Mouse (Mus musculus): Measurements from ENCODE around the gene Map4k3.
"Not testable (repeated sequence)": the region's sequence is repeated elsewhere in the genome, so short reads cannot be mapped to it uniquely, and the experiment has no call there.

The Map4k3 gene

GRCm38 (mm10) chr17:80728062-80728858 lies at the start of gene Map4k3:
TSS of gene Map4k3 (minus strand) at chr17:80728485.
- peak; percentile 68 for DNase-seq (ENCODE audit: low spot score)

DNA sequence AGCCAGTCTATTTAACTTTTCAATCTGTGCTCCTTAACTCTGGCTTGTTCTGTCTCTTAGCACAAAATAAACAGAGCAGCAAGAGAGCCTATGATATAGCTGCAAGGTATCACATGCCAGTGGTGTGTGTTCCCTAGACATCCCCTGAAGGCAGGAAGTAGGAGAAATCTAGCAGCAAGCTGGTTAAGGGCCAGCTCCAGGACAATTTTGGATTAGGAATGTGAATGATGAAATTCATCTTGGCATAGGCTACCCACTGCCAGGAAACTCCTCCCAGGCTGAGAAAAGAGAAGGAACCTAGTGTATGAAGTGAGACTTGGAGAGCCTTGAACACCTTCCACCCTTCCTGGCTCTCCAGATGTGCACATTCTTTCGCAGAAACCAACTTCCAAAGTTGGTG lies 49.3 kb upstream of the Map4k3 start:
- no peak for DNase-seq (ENCODE audit: low spot score)

DNA sequence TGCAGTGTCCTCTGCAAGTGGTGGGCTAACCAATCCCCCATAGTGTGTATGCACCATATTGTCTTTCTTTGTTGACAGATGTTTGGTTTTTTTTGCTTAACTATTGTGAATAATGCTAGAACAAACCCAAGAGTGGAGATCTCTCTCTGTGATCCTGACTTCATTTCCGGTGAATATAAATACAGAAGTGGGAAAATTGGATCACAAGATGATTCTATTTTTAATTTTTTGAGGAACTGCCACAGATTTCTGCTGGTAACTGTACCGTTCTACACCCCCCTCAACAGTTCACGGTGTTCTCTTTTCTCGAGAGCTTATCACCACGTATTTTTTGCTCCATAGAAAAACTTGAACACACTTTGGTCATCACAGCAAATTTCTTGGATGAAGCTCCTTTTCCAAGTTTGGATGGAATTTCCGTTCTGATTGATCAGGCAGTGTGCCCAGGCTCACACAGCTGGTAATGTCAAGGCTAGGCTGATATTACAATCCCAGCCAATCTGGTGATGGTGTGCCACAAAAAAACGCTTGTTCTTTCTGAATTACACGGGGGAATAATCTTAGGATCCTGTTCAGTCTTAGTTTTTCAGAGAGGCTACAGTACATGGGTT lies 47.0 kb upstream of the Map4k3 start:
- no peak for DNase-seq (ENCODE audit: low spot score)

- peak; percentile 76 for DNase-seq (ENCODE audit: low spot score)
These were observed 44.5 kb upstream of the Map4k3 start for GRCm38 (mm10) chr17:80772545-80773453.

DNA sequence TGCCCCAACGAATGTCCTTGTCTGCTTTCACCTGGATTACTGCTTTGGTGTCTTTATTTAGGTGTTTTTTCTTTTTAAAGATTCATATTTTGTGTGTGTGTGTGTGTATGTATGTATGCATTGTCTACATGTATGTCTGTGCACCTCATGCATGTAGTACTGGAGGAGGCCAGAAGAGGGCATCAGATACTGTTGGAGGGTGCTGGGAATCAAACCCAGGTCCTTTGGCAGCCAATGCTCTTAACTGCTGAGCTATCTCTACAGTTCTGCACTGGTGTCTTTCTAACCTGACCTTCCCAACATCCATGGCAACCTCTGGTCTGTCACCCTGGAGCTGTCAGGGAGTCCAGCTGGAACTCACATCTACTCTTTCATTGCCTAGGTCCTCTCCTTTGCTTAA lies 41.8 kb upstream of the Map4k3 start:
- DNase-seq (ENCODE audit: low spot score), result no peak

DNA sequence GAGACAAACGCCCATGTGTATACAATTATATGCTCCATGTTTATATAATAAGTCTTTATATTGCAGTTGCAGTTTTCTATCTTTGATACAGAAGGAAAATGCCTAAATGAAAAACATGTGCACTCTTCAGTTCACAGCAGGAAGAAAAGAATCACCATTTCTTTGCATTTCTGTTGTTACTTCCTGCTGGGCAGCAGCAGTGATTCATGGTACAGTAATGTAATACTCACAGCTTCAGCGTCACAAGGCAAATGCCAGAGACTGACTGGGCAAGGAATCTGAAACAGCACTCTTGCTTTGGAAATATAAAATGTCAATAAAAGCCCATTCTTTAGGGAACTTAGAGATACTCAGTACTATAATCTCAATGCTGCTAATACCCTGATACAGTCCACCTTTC lies 36.9 kb upstream of the Map4k3 start:
- DNase-seq (ENCODE audit: low spot score), result no peak

DNA sequence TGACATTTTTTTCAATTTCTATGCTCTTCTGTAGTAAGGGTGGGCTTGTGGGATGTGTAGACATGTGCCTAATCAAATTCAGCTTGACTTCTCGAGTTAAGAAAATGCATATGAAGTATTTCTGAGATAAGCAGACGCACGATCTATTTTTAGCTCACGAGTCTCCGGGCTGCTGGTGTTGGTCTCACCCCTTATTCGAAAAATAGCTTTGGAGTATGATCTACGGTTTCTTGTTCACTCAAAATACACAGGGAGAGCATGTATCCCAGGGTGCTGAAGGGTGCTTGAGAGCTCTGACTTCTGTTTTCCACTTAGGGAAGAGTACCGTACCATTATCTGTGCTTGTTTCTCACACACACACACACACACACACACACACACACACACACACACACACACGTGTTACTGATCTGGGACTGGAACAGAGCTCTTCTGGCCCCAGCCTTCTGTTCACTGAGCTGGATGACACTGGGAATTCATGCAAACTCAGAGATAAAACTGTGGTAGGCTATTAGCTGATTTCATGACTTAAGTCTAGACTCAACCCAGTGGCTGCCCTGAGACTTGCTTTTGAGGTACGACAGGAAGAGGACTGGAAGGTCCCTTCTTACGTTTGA lies 34.9 kb upstream of the Map4k3 start:
- DNase-seq (ENCODE audit: low spot score), result no peak

DNA sequence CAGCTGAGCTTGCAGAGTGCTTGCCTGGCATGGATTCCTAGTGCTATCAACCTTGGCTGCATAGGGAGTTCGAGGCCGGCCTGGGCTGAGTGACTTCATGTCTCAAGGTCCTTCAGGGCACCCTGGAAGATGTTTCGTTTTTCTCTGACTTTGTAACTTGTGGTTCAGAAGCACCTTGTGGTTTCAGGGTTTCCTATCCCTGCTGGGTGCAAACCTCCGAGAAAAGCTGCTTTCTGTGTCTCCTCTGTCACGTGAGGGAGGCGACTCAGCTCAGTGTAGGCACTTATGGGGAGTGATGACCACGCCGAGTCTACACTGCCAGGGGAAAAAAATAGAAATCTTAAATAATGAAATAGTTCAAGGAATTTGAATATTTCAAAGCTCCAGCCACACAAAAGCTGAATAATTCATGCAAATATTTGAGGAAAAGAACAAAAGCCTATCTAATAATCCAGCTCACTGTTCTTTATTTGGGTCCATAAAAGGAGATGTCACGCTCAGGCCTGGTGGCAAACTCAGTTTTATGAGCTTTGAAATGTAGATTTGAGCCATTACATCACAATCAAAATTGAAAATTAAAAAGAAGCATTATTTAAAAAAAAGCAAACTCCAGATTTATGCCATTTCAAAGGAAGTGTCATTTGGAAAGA lies 34.2 kb upstream of the Map4k3 start:
- DNase-seq (ENCODE audit: low spot score), result peak; percentile 61

- not testable (repeated sequence) for DNase-seq (ENCODE audit: low spot score)
These were observed 32.9 kb upstream of the Map4k3 start for GRCm38 (mm10) chr17:80761191-80761590.

GRCm38 (mm10) chr17:80760344-80761145 lies 32.3 kb upstream of the Map4k3 start:
- no peak for DNase-seq (ENCODE audit: low spot score)

- no peak for DNase-seq (ENCODE audit: low spot score)
These were observed 27.8 kb upstream of the Map4k3 start for GRCm38 (mm10) chr17:80756043-80756442.

DNA sequence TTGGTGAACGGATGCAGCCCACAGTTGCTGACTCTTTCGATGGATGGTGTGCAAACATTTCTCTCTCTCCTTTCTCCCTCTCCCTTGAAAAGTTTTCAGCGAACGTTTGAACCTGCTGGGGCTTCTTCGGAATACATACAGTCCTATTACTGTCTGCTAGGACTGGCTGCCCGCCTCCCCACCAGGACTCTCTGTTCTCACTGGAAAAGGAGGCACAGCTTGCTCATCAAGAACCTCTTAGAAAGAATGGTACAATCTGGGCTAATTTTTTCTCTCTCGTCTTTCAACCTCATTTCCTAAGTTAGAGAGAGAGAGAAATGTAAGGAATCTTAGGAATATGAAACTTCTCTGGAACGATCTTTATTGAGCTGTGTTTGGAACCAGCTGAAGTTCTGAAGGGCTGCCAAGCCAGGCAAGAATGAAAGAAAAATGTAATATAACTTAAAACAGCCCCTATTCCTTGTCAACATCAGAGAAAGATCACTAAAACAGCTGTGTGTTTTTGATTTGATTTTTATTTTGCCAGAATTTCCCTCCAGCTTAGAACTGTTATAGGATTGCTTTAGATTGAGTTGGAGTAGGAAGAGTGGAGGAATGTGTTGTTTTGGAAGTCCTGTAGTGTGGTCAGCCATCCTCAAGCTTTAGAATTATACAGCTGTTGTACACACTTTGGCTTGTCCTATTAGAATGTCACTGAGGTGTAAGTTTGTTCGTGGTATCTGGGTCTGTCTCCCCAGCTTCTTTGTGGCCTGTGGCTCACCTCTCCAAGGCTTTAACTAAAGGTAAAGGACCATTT lies 27.0 kb upstream of the Map4k3 start:
- no peak for DNase-seq (ENCODE audit: low spot score)

- no peak for DNase-seq (ENCODE audit: low spot score)
These were observed 26.3 kb upstream of the Map4k3 start for GRCm38 (mm10) chr17:80754589-80754988.

DNA sequence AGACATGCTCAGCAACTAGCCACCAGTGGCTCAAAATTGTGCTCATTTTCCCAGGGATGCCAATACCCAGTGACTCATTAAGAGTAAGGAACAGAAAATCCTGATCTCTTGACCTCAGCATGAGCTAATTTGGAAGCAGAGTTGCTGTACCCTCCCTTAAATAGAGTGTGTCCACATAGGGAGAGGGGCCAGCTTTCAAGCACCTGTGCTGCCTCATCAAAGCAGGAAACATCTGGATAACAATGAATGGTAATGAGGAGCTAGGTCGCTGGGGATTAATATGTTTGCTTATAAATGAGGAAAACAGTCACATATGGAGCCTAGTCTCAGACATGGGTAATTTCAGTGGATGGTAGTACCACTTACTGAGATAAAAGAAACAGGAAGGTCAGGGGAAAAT lies 24.2 kb upstream of the Map4k3 start:
- DNase-seq (ENCODE audit: low spot score), result no peak

DNA sequence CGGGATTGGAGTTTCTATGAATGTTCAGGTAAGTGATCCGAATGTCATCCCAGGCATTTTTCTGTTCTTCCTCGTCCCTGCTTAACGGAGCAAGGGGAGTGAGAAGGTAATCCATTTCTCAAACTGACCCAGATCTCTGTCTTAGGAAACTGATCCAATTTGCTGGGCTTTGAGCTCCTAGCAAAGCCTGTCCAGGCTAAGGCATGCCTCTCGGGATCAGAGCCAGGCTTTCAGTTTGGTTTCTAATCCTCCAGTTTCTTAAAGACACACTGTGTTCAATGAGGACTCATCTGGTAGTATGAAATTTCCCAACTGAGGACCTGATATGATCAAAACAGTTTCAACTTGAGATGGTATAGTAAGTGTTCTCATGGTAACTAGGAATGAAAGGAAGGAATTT lies 11.1 kb upstream of the Map4k3 start:
- DNase-seq (ENCODE audit: low spot score), result no peak

- no peak for DNase-seq (ENCODE audit: low spot score)
These were observed 6.4 kb upstream of the Map4k3 start for GRCm38 (mm10) chr17:80734700-80735099.

DNA sequence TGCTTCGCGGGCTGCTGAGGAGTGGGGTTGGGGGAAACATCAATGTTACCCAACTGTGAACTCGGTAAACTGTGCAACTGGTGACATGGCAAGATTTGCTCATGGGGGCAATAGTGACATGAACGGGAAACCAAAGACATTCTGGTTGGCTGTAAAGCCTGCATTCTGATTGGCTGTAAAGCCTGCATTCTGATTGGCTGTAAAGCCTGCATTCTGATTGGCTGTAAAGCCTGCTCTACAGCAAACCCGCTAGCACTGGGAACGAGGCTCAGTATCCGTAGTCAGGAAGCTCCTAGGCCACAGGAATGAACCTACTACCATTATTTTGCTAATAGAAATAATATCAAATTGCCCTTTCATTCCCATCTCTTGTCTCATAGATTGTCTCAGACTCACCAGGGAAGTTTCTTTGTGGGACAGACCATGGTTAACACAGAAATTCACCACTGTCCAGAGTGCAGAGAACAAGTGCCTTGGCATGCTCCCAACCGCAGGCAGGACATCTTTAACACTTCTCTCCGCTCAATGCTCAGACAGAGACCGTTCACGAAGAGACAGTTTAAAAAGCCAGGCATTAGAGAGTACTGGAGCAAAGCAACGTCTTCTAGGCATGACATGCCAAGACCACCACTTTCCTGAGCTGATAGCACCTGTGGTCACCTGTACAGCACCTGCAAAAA lies 5.0 kb upstream of the Map4k3 start:
- no peak for DNase-seq (ENCODE audit: low spot score)

DNA sequence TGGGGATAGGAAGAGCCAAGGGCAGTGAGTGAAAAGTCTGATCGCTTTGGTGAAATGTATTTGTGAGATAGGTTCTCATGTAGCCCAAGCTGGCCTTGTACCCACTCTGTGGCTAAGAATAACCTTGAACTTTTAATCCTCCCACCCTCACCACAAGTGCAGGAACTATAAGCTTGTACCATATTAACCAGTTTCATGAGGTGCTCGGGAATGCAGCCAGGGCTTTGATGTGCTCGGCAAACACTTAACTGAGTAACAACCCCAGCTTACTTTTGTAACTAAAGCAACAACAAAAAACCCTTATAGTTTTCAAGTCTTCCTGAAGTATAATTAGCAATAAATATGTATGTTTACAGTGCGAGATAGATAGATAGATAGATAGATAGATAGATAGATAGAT lies 4.0 kb upstream of the Map4k3 start:
- no peak for DNase-seq (ENCODE audit: low spot score)

DNA sequence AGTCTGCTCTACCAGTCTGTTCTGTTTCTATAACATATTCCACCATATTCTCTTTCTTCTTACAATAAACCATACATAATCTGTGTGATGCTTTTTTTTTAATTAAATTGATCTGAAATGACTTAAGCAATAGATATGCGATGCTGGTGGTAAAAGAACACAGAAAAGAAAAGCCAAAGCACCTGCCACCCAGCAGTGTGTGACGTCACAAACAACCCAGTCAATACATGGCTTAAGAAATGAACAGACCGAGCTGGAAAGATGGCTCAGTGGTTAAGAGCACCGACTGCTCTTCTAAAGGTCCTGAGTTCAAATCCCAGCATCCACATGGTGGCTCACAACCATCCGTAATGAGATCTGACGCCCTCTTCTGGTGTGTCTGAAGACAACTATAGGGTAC lies 2.0 kb upstream of the Map4k3 start:
- not testable (repeated sequence) for DNase-seq (ENCODE audit: low spot score)

All from T-cell, adult 2 months (primary cell).